Mouse (Mus musculus): ENCODE measurements at regions not wholly inside any gene's neighbourhood (a gene's known extent, or its start where the extent isn't known, plus 50 kb on each side); places are given as distances from the start of the nearest gene placed in this dataset.

- H3K27ac ChIP-seq (ENCODE audit: low read length): no peak overlapping the region
- H3K4me3 ChIP-seq (ENCODE audit: low read depth, low read length): no peak overlapping the region
- H3K9me3 ChIP-seq (replicated peaks; ENCODE audit: control insufficient read depth, low read length): no peaks in the 10 kb centered on the region
- no peak overlapping the region for H3K9ac ChIP-seq (ENCODE audit: low read depth, low read length)
- H3K4me1 ChIP-seq (ENCODE audit: control insufficient read depth, low read depth, low read length): no peaks in the 10 kb centered on the region
- H3K4me2 ChIP-seq (ENCODE audit: low read depth, low read length): no peak overlapping the region
- no peak for ATAC-seq (ENCODE audit: low read depth)
- WGBS (ENCODE audit: insufficient replicate concordance): 58% methylated on average over 5 of the region's 5 CpGs
- H3K27me3 ChIP-seq (ENCODE audit: control insufficient read depth, insufficient read depth, low read depth, low read length): no peaks in the 10 kb centered on the region
- H3K36me3 ChIP-seq (ENCODE audit: control insufficient read depth, insufficient read depth): no peaks in the 10 kb centered on the region
These were observed 124.5 kb upstream of the Ccng1 start for GRCm38 (mm10) chr11:40879589-40879988.

GRCm38 (mm10) chr11:40873002-40873401, 117.9 kb upstream of the Ccng1 start:
- Histone ChIP-seq H3K4me2 (ENCODE audit: low read depth, low read length) (no peak overlapping the region), H3K4me1 (ENCODE audit: control insufficient read depth, low read depth, low read length) (no peaks in the 10 kb centered on the region), H3K36me3 (ENCODE audit: control insufficient read depth, insufficient read depth) (no peaks in the 10 kb centered on the region), H3K4me3 (ENCODE audit: low read depth, low read length) (no peak overlapping the region), H3K9me3 (replicated peaks; ENCODE audit: control insufficient read depth, low read length) (no peaks in the 10 kb centered on the region), H3K27ac (ENCODE audit: low read length) (no peak overlapping the region), H3K9ac (ENCODE audit: low read depth, low read length) (no peak overlapping the region), H3K27me3 (ENCODE audit: control insufficient read depth, insufficient read depth, low read depth, low read length) (no peaks in the 10 kb centered on the region)
- ATAC-seq (ENCODE audit: low read depth): no peak
- 49% methylated on average over 2 of the region's 2 CpGs for WGBS (ENCODE audit: insufficient replicate concordance)

- no peaks in the 10 kb centered on the region for H3K4me1 ChIP-seq (ENCODE audit: control insufficient read depth, low read depth, low read length)
- H3K36me3 ChIP-seq (ENCODE audit: control insufficient read depth, insufficient read depth): no peaks in the 10 kb centered on the region
- no peak overlapping the region for H3K9ac ChIP-seq (ENCODE audit: low read depth, low read length)
- ATAC-seq (ENCODE audit: low read depth): no peak
- WGBS (ENCODE audit: insufficient replicate concordance): 27% methylated on average over 2 of the region's 2 CpGs
- H3K27me3 ChIP-seq (ENCODE audit: control insufficient read depth, insufficient read depth, low read depth, low read length): no peaks in the 10 kb centered on the region
- no peak overlapping the region for H3K4me3 ChIP-seq (ENCODE audit: low read depth, low read length)
- H3K4me2 ChIP-seq (ENCODE audit: low read depth, low read length): no peak overlapping the region
- H3K27ac ChIP-seq (ENCODE audit: low read length): no peak overlapping the region
- H3K9me3 ChIP-seq (replicated peaks; ENCODE audit: control insufficient read depth, low read length): no peaks in the 10 kb centered on the region
These were observed 110.6 kb upstream of the Ccng1 start for GRCm38 (mm10) chr11:40865694-40866093.

GRCm38 (mm10) chr11:40851361-40851760, 96.2 kb upstream of the Ccng1 start:
- H3K9me3 ChIP-seq (replicated peaks; ENCODE audit: control insufficient read depth, low read length): no peaks in the 10 kb centered on the region
- no peaks in the 10 kb centered on the region for H3K27me3 ChIP-seq (ENCODE audit: control insufficient read depth, insufficient read depth, low read depth, low read length)
- H3K4me2 ChIP-seq (ENCODE audit: low read depth, low read length): no peak overlapping the region
- WGBS (ENCODE audit: insufficient replicate concordance): 68% methylated on average over 1 of the region's 1 CpGs
- H3K36me3 ChIP-seq (ENCODE audit: control insufficient read depth, insufficient read depth): no peaks in the 10 kb centered on the region
- no peaks in the 10 kb centered on the region for H3K4me1 ChIP-seq (ENCODE audit: control insufficient read depth, low read depth, low read length)
- H3K4me3 ChIP-seq (ENCODE audit: low read depth, low read length): no peak overlapping the region
- H3K9ac ChIP-seq (ENCODE audit: low read depth, low read length): no peak overlapping the region
- ATAC-seq (ENCODE audit: low read depth): no peak
- no peak overlapping the region for H3K27ac ChIP-seq (ENCODE audit: low read length)

- H3K27ac ChIP-seq (ENCODE audit: low read length): no peak overlapping the region
- 39% methylated on average over 4 of the region's 4 CpGs for WGBS (ENCODE audit: insufficient replicate concordance)
- H3K9me3 ChIP-seq (replicated peaks; ENCODE audit: control insufficient read depth, low read length): no peaks in the 10 kb centered on the region
These were observed 95.6 kb upstream of the Ccng1 start for GRCm38 (mm10) chr11:40850652-40851092.

GRCm38 (mm10) chr11:40846586-40846985, 91.5 kb upstream of the Ccng1 start:
- 17% methylated on average over 1 of the region's 1 CpGs for WGBS (ENCODE audit: insufficient replicate concordance)
- ATAC-seq (ENCODE audit: low read depth): no peak

More at GRCm38 (mm10) chr11:40850652-40851092, 95.6 kb upstream of the Ccng1 start:
- no peak overlapping the region for H3K4me3 ChIP-seq (ENCODE audit: low read depth, low read length)
- no peak overlapping the region for H3K9ac ChIP-seq (ENCODE audit: low read depth, low read length)
- no peaks in the 10 kb centered on the region for H3K27me3 ChIP-seq (ENCODE audit: control insufficient read depth, insufficient read depth, low read depth, low read length)
- ATAC-seq (ENCODE audit: low read depth): no peak
- H3K36me3 ChIP-seq (ENCODE audit: control insufficient read depth, insufficient read depth): no peaks in the 10 kb centered on the region
- H3K4me2 ChIP-seq (ENCODE audit: low read depth, low read length): no peak overlapping the region
- H3K4me1 ChIP-seq (ENCODE audit: control insufficient read depth, low read depth, low read length): no peaks in the 10 kb centered on the region

GRCm38 (mm10) chr11:40835393-40835792, 80.3 kb upstream of the Ccng1 start:
- H3K9me3 ChIP-seq (replicated peaks; ENCODE audit: control insufficient read depth, low read length): no peaks in the 10 kb centered on the region
- H3K4me2 ChIP-seq (ENCODE audit: low read depth, low read length): no peak overlapping the region
- H3K4me3 ChIP-seq (ENCODE audit: low read depth, low read length): no peak overlapping the region
- no peaks in the 10 kb centered on the region for H3K27me3 ChIP-seq (ENCODE audit: control insufficient read depth, insufficient read depth, low read depth, low read length)
- H3K4me1 ChIP-seq (ENCODE audit: control insufficient read depth, low read depth, low read length): no peaks in the 10 kb centered on the region
- H3K9ac ChIP-seq (ENCODE audit: low read depth, low read length): no peak overlapping the region
- no peak for ATAC-seq (ENCODE audit: low read depth)
- no peaks in the 10 kb centered on the region for H3K36me3 ChIP-seq (ENCODE audit: control insufficient read depth, insufficient read depth)
- no peak overlapping the region for H3K27ac ChIP-seq (ENCODE audit: low read length)
- WGBS (ENCODE audit: insufficient replicate concordance): 43% methylated on average over 4 of the region's 4 CpGs

More at GRCm38 (mm10) chr11:40846586-40846985, 91.5 kb upstream of the Ccng1 start:
- no peak overlapping the region for H3K9ac ChIP-seq (ENCODE audit: low read depth, low read length)
- H3K36me3 ChIP-seq (ENCODE audit: control insufficient read depth, insufficient read depth): no peaks in the 10 kb centered on the region
- H3K27ac ChIP-seq (ENCODE audit: low read length): no peak overlapping the region
- no peak overlapping the region for H3K4me2 ChIP-seq (ENCODE audit: low read depth, low read length)
- H3K9me3 ChIP-seq (replicated peaks; ENCODE audit: control insufficient read depth, low read length): no peaks in the 10 kb centered on the region
- H3K27me3 ChIP-seq (ENCODE audit: control insufficient read depth, insufficient read depth, low read depth, low read length): no peaks in the 10 kb centered on the region
- H3K4me1 ChIP-seq (ENCODE audit: control insufficient read depth, low read depth, low read length): no peaks in the 10 kb centered on the region
- no peak overlapping the region for H3K4me3 ChIP-seq (ENCODE audit: low read depth, low read length)

Measured in liver, embryonic 16.5 days (tissue).